Mouse (Mus musculus) heart, adult 2 months (tissue): ENCODE data around the gene Tsc22d4. TPM values are rescaled to one million over a fixed set of nuclear protein-coding genes. Genes with fewer than 3 reads are reported as not detected.
A peak's percentile ranks its signal among the peaks of the same experiment; 100 is the strongest.

Source experiments
- DNase-seq, 2 experiments: peaks; one replicate each; pipeline ENCODE4 v3.0.0; 2021
- H3K27ac ChIP-seq: fragments of 200-600 bp; 2 replicates; pipeline ENCODE4 v1.8.1; 2022
- H3K27me3 ChIP-seq: fragments of 200-500 bp; 2 replicates; pipeline ENCODE4 v1.6.1; 2012; ENCODE audit warnings: mild to moderate bottlenecking, low read length, inconsistent platforms, mixed read lengths; ENCODE audit not compliant: control insufficient read depth, insufficient read depth
- H3K36me3 ChIP-seq: fragments of 200-500 bp; 2 replicates; pipeline ENCODE4 v1.6.1; 2012; ENCODE audit warnings: low read length, inconsistent platforms; ENCODE audit not compliant: control insufficient read depth, insufficient read depth
- H3K4me1 ChIP-seq: fragments of 200-500 bp; 2 replicates; pipeline ENCODE4 v1.6.1; 2011; ENCODE audit warnings: low read length; ENCODE audit not compliant: control insufficient read depth, insufficient read depth
- H3K4me3 ChIP-seq: fragments of 200-600 bp; 2 replicates; pipeline ENCODE4 v1.8.1; 2022
- H3K79me2 ChIP-seq: fragments of 200-500 bp; replicated peaks from 2 replicates; pipeline ENCODE4 v1.6.1; 2012; ENCODE audit warnings: mild to moderate bottlenecking, inconsistent platforms, low read length, moderate library complexity, mixed read lengths; ENCODE audit not compliant: control insufficient read depth, insufficient read depth
- H3K9ac ChIP-seq: fragments of 200-500 bp; 2 replicates; pipeline ENCODE4 v1.6.1; 2012; ENCODE audit warnings: low read depth, mild to moderate bottlenecking, control low read depth, inconsistent platforms, low read length, mixed read lengths
- CTCF ChIP-seq: fragments of 200-600 bp; IDR thresholded peaks from 2 replicates; pipeline ENCODE4 v1.8.1; 2022; ENCODE audit warnings: antibody characterized with exemption, mild to moderate bottlenecking, moderate library complexity
- EP300 ChIP-seq: fragments of 200-500 bp; IDR thresholded peaks from 2 replicates; pipeline ENCODE4 v1.6.1; 2011; ENCODE audit warnings: low read depth, low read length, control low read depth; ENCODE audit not compliant: insufficient read depth
- POLR2A ChIP-seq: fragments of 200-500 bp; IDR thresholded peaks from 2 replicates; pipeline ENCODE4 v1.6.1; 2011; ENCODE audit warnings: mild to moderate bottlenecking, low read depth, low read length, control low read depth; ENCODE audit not compliant: insufficient read depth
- WGBS: fragments of 180-500 bp; shearing (Covaris S2); methylation state at CpG from one replicate; pipeline ENCODE4 v1.1.7; 2018; 5-methylcytosine and 5-hydroxymethylcytosine counted together
- intact Hi-C: fragments of 180-260 bp; cut with DNase I; formaldehyde crosslinking; loops from one replicate; pipeline ENCODE4 v1.15.1; 2025
- polyA plus RNA-seq: library from polyadenylated mRNA; depleted of rRNA; stranded (reverse); fragments of >200 nt; gene quantifications from 2 replicates; pipeline ENCODE4 v1.2.3, GENCODE M21; 2012
- total RNA-seq, 2 experiments: library from RNA; stranded (reverse); gene quantifications; 2 replicates each; pipeline ENCODE4 v1.2.3; 2021

The Tsc22d4 gene
- total and polyA plus RNA-seq, 3 experiments = 251 to 258 (median 254) TPM

DNA sequence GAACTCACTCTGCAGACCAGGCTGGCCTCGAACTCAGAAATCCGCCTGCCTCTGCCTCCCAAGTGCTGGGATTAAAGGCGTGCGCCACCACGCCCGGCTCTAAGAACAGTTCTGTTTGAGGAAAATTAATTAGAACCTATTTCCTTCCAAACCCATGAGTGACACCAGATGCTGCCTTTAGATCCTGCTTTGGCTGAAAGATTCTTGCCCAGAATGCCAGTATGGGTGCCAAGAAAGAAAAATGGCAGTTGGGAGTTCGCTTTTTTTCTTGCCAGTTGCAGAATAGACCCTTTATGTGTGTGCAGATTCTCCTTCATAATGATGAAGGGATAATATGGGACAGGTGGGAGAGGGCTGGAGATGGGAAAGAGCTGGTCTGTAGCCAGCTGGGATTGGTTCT, 1.3 kb upstream of the Tsc22d4 start:
- intact Hi-C loops = loop anchor here (5.0 kb wide), 1 partner anchor 87 kb away; no protein-coding TSS in a partner anchor
- 79% methylated on average over 7 of the region's 7 CpGs for WGBS
- no peak for DNase-seq
- no peak overlapping the region for H3K4me3 ChIP-seq
- no peak overlapping the region for H3K9ac ChIP-seq
- H3K4me1 ChIP-seq = peaks cover 6% of the 10 kb centered on the region
- 0 out of 2 replicates have a peak, but pooled peaks cover under 1% of the 10 kb centered on the region for H3K36me3 ChIP-seq
- TF ChIP-seq EP300 (no peak), CTCF (no peak), POLR2A (no peak)
- H3K27me3 ChIP-seq = no peaks in the 10 kb centered on the region
- H3K27ac ChIP-seq = no peak overlapping the region
- H3K79me2 ChIP-seq = no peaks in the 10 kb centered on the region

DNA sequence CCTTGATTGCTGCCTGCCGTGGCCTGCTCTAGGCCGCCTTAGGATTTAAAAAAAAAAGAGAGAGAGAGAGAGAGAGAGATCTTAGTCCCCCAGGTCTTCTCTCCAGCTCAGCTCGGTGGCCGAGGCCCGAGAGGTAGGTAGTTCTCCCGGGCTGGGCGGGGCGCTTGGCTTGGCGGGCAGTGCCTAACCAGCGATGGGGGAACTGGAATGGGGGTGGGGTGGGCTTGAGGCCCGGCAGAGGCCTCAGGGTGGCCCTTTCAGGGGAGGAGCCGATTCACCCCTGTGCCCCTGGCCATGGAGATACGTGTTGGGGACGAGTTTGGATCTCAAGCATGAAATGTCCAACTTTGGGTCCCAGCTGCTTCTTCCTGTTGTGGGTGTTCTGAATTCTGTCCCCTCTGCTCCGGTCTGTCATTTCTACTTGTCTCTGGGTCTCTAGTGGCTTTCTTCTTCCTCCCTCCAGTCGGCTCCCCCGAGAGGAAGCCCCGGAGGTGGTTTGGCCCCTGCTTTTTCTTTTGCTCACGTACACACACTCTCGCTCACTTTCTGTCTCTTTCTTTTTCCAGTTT, 836 bp downstream of the Tsc22d4 start:
- peak; percentile 81 to 85 for DNase-seq
- no peak for TF ChIP-seq CTCF
- 0 out of 2 replicates have a peak, but pooled peaks have one; percentile 6 for TF ChIP-seq EP300
- peak; percentile 32; the same call in 1 of the 2 replicates for TF ChIP-seq POLR2A
- Histone ChIP-seq H3K36me3 (peaks cover 2% of the 10 kb centered on the region; the same call in 1 of the 2 replicates), H3K79me2 (no peaks in the 10 kb centered on the region), H3K9ac (peak overlapping the region; percentile 87), H3K4me1 (peaks cover 6% of the 10 kb centered on the region), H3K4me3 (peak overlapping the region; percentile 59), H3K27me3 (no peaks in the 10 kb centered on the region), H3K27ac (peak overlapping the region; percentile 99)
- WGBS = 0% methylated on average over 20 of the region's 20 CpGs
- intact Hi-C loops = loop anchor here (5.0 kb wide), 2 partner anchors 214 to 234 kb away; partner anchors contain the start of genes Epo and Gnb2

DNA sequence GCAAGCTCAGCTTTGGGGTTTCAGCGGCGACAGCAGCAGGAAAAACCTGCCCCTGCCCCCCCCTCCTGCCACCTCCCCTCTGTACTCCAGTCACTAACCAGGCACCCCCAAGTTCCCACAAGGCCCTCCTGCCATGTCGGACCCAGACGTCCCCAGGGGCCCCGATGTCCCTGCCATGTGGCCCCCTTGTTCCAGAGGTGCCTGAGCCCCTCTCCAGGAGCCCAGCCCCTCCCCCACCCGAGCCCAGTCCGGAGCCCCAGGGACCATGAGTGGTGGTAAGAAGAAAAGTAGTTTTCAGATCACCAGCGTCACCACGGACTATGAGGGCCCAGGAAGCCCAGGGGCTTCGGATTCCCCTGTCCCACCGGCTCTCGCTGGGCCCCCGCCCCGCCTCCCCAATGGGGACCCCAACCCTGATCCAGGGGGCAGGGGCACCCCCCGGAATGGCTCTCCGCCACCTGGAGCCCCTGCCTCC, 1.4 kb downstream of the Tsc22d4 start:
- Histone ChIP-seq H3K36me3 (peaks cover 5% of the 10 kb centered on the region; the same call in 1 of the 2 replicates), H3K4me1 (peaks cover 6% of the 10 kb centered on the region), H3K27ac (peak overlapping the region; percentile 99), H3K9ac (peak overlapping the region; percentile 87), H3K79me2 (no peaks in the 10 kb centered on the region), H3K27me3 (no peaks in the 10 kb centered on the region), H3K4me3 (peak overlapping the region; percentile 59)
- intact Hi-C loops = loop anchor here (5.0 kb wide), 2 partner anchors 215 to 235 kb away; partner anchors contain the start of genes Epo and Gnb2
- 2% methylated on average over 16 of the region's 16 CpGs for WGBS
- TF ChIP-seq POLR2A = no peak
- peak; percentile 55 to 67 for DNase-seq

DNA sequence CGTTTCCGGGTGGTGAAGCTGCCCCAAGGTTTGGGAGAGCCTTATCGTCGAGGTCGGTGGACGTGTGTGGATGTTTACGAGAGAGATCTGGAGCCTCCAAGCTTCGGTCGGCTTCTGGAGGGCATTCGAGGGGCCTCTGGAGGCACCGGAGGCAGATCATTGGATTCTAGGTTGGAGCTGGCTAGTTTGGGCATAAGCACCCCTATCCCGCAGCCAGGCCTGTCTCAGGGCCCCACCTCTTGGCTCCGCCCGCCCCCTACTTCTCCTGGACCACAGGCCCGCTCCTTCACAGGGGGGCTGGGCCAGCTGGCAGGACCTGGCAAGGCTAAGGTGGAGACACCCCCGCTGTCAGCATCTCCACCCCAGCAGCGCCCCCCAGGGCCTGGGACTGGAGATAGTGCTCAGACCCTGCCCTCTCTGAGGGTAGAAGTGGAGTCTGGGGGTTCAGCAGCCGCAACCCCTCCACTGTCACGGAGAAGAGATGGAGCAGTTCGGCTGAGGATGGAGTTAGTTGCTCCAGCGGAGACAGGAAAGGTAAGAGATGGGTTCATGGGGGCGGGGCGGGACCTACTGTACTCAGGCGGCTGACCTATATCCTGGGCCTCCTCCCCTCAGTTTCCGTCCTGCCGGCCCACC, 1.9 kb downstream of the Tsc22d4 start:
- Histone ChIP-seq H3K79me2 (no peaks in the 10 kb centered on the region), H3K4me3 (peak overlapping the region; percentile 59), H3K4me1 (peaks cover 8% of the 10 kb centered on the region), H3K27ac (peak overlapping the region; percentile 99), H3K9ac (peak overlapping the region; percentile 87), H3K36me3 (peaks cover 10% of the 10 kb centered on the region; the same call in 1 of the 2 replicates), H3K27me3 (no peaks in the 10 kb centered on the region)
- intact Hi-C loops = loop anchor here (5.0 kb wide), 2 partner anchors 215 to 235 kb away; partner anchors contain the start of genes Epo and Gnb2
- WGBS = 2% methylated on average over 26 of the region's 26 CpGs
- peak; percentile 74 to 82 for DNase-seq
- TF ChIP-seq CTCF (peak; percentile 29), EP300 (no peak), POLR2A (no peak)

DNA sequence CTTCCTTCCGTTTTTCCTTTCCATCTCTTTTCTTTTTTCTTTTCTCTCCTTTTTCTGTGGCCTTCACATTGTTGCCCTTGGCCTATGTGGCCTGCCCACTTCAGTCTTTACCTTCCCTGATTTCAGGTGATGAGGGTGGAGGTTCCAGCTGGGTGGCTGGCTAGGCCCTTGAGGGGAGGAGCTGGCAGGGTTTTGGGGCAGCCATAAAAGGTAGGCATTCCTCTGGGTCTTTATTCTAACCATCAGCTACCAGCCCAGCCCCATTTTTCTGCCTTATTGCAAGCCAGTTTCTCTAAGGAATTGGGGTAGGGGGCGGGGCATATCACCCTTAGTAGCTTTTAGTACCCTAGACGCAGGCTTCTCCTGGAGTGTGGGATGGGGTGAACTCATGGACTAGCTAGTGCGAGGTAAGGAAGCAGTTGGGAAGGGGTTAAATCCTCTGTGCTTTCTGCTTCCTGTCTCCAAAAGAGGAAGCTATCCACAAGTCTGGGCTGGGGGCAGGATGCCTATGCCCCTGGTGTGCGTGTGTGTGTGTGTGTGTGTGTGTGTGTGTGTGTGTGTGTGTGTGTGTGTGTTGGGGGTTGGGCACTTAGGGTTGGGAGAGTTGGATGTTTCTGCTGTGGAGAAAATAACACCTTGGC, 2.7 kb downstream of the Tsc22d4 start:
- TF ChIP-seq EP300 = 0 out of 2 replicates have a peak, but pooled peaks have one; percentile 27
- TF ChIP-seq POLR2A = no peak
- Histone ChIP-seq H3K79me2 (no peaks in the 10 kb centered on the region), H3K9ac (peak overlapping the region; percentile 56), H3K4me1 (peaks cover 10% of the 10 kb centered on the region), H3K36me3 (peaks cover 13% of the 10 kb centered on the region; the same call in 1 of the 2 replicates), H3K27ac (peak overlapping the region; percentile 99), H3K4me3 (peak overlapping the region; percentile 44), H3K27me3 (no peaks in the 10 kb centered on the region)
- intact Hi-C loops = loop anchor here (5.0 kb wide), 2 partner anchors 216 to 236 kb away; partner anchors contain the start of genes Epo and Gnb2
- 10% methylated on average over 5 of the region's 5 CpGs for WGBS
- peak; percentile 53 to 67 for DNase-seq
